Mouse (Mus musculus) embryonic facial prominence, embryonic 14.5 days (tissue): ENCODE results near the gene Cd3e. TPM values are rescaled to one million over a fixed set of nuclear protein-coding genes. Genes with fewer than 3 reads are reported as not detected.

Experiments
- ATAC-seq: fragments of 200-750 bp; cut with Nextera tagmentation; 2 replicates; pipeline ENCODE4 v1.8.0; 2017; ENCODE audit warnings: low read depth, moderate number of reproducible peaks, moderate TSS enrichment
- DNase-seq: peaks from one replicate; pipeline ENCODE4 v3.0.0-alpha.2; 2015; ENCODE audit warnings: low spot score
- H3K27ac ChIP-seq: fragments of 300-500 bp; sonication (generic); replicated peaks from 2 replicates; pipeline ENCODE4 v1.5.1; 2014; ENCODE audit warnings: low read depth, mild to moderate bottlenecking, low read length, moderate library complexity
- H3K27me3 ChIP-seq: fragments of 300-500 bp; sonication (generic); replicated peaks from 2 replicates; pipeline ENCODE4 v1.6.1; 2014; ENCODE audit warnings: low read length; ENCODE audit not compliant: control insufficient read depth, insufficient read depth
- H3K36me3 ChIP-seq: fragments of 300-500 bp; sonication (generic); 2 replicates; pipeline ENCODE4 v1.6.1; 2014; ENCODE audit warnings: low read length, mixed read lengths; ENCODE audit not compliant: control insufficient read depth, insufficient read depth
- H3K4me1 ChIP-seq: fragments of 300-500 bp; sonication (generic); 2 replicates; pipeline ENCODE4 v1.6.1; 2014; ENCODE audit warnings: antibody characterized with exemption, low read length; ENCODE audit not compliant: control insufficient read depth, insufficient read depth
- H3K4me2 ChIP-seq: fragments of 300-500 bp; sonication (generic); 2 replicates; pipeline ENCODE4 v1.6.1; 2014; ENCODE audit warnings: low read depth, mild to moderate bottlenecking, low read length, moderate library complexity, mixed read lengths
- H3K4me3 ChIP-seq: fragments of 300-500 bp; sonication (generic); 2 replicates; pipeline ENCODE4 v1.5.1; 2014; ENCODE audit warnings: low read depth, mild to moderate bottlenecking, low read length
- H3K9ac ChIP-seq: fragments of 300-500 bp; sonication (generic); 2 replicates; pipeline ENCODE4 v1.6.1; 2014; ENCODE audit warnings: low read depth, mild to moderate bottlenecking, low read length, moderate library complexity, mixed read lengths
- H3K9me3 ChIP-seq: fragments of 300-500 bp; sonication (generic); 2 replicates; pipeline ENCODE4 v1.6.1; 2016; ENCODE audit warnings: low read length; ENCODE audit not compliant: control insufficient read depth
- WGBS: fragments of 180-500 bp; shearing (Covaris S2); extraction: QIAGEN DNeasy Blood & Tissue Kit; methylation state at CpG from one replicate; pipeline ENCODE4 v1.1.7; 2014; 5-methylcytosine and 5-hydroxymethylcytosine counted together
- polyA plus RNA-seq: library from polyadenylated mRNA; unstranded; fragments of >200 nt; fragmentation: Nextera tagmentation; extraction: Ambion mirVana; gene quantifications from 2 replicates; pipeline ENCODE4 v1.2.1, GENCODE M21; 2014

Gene Cd3e
- polyA plus RNA-seq, 1 experiment from 2014 or later: 0.25 TPM

DNA sequence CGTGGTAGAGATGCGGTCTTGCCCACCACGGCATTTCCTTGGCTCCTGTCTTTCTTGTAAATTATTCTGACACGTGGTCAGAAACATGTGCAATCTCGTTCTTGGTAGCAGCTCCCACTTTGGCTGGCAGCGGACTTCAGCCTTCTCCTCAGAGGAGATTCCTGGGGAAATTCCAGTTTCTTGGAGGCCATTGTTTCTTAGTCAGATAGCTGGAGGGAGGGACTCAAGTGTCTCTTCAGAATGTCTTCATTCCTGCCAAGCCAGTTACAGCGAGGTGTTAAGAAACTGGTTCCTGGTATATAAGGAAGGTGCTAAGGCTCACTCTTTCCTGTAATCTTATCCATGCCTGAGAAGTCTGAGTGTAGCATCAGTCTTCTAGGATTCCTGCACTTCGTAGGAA, 17.9 kb upstream of the Cd3e start:
- H3K4me1 ChIP-seq: no peaks in the 10 kb centered on the region
- H3K4me3 ChIP-seq: no peak overlapping the region
- DNase-seq (peak; percentile 27), ATAC-seq (no peak)
- no peaks in the 10 kb centered on the region for H3K9me3 ChIP-seq
- 0 out of 2 replicates have a peak, but pooled peaks cover 3% of the 10 kb centered on the region for H3K27me3 ChIP-seq
- no peak overlapping the region for H3K27ac ChIP-seq
- no peaks in the 10 kb centered on the region for H3K36me3 ChIP-seq
- H3K9ac ChIP-seq: no peak overlapping the region
- WGBS: 74% methylated on average over 8 of the region's 8 CpGs
- H3K4me2 ChIP-seq: no peak overlapping the region

DNA sequence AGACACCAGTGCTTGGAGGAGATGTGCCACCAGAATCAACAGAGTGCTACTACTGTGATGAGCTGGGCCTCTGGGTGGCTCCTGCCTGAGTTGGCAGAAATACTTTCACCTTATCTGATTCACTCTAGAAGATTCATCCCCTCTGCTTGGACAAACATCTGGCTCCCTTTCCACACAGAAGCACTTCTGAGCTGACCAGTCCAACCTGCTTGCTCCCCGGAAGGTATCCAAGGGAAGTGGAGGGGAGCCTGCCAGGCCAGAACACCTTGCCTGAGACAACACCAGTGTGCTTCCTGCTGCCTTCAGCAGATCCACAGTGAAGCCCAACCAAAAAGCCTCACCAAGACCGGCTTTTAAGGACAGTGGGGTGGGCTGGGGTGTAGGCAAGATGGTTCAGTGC, 14.8 kb upstream of the Cd3e start:
- Histone ChIP-seq H3K9ac (no peak overlapping the region), H3K4me2 (no peak overlapping the region), H3K9me3 (no peaks in the 10 kb centered on the region), H3K4me3 (no peak overlapping the region), H3K27me3 (0 out of 2 replicates have a peak, but pooled peaks cover 3% of the 10 kb centered on the region), H3K36me3 (no peaks in the 10 kb centered on the region), H3K4me1 (no peaks in the 10 kb centered on the region), H3K27ac (no peak overlapping the region)
- ATAC-seq (no peak), DNase-seq (no peak)
- WGBS: 75% methylated on average over 2 of the region's 2 CpGs

DNA sequence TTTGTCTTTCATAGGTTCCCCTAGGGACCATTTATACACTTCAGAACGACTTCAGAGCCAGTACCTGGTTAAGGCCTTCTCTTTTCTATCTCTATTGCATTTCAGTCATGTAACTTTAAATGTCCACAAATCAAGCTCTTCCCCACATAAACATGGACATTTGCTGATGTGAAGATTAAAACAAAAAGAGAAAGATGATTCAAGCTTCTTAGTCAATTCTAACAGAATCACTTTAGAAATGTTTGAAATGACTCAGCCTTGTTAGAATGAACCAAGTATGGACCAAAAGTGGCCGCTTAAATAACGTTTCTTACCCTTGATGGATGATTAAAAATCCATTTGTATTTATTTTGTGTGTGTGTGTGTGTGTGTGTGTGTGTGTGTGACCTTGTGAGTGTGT, 14.2 kb upstream of the Cd3e start:
- DNase-seq (no peak), ATAC-seq (no peak)
- H3K27me3 ChIP-seq: 0 out of 2 replicates have a peak, but pooled peaks cover 3% of the 10 kb centered on the region
- no peaks in the 10 kb centered on the region for H3K36me3 ChIP-seq
- no peaks in the 10 kb centered on the region for H3K9me3 ChIP-seq
- no peaks in the 10 kb centered on the region for H3K4me1 ChIP-seq
- 57% methylated on average over 3 of the region's 3 CpGs for WGBS
- no peak overlapping the region for H3K4me2 ChIP-seq
- no peak overlapping the region for H3K27ac ChIP-seq
- H3K9ac ChIP-seq: no peak overlapping the region
- no peak overlapping the region for H3K4me3 ChIP-seq

DNA sequence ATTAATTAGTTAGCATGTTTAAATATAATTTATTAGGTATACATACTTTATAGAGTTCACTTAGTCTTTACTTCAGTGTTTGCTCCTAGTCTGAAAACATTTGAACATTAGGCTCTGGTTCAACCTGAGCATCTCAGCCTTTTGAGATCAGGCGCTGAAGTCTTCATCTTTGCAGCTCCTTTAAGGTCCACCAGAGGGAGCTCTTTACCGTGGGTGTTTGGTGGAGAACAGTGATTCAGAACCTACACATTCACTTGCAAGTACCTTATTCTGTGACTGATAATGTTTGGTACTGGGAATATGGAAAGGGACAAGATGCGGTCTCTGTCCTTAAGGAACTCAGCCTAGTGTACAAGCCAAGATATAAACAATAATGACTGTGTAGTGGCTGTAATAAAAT, 13.4 kb upstream of the Cd3e start:
- Histone ChIP-seq H3K27me3 (0 out of 2 replicates have a peak, but pooled peaks cover 2% of the 10 kb centered on the region), H3K9ac (no peak overlapping the region), H3K36me3 (no peaks in the 10 kb centered on the region), H3K4me1 (no peaks in the 10 kb centered on the region), H3K27ac (no peak overlapping the region), H3K9me3 (no peaks in the 10 kb centered on the region), H3K4me3 (no peak overlapping the region), H3K4me2 (no peak overlapping the region)
- ATAC-seq (no peak), DNase-seq (peak; percentile 70)
- WGBS: 5% methylated on average over 3 of the region's 3 CpGs

DNA sequence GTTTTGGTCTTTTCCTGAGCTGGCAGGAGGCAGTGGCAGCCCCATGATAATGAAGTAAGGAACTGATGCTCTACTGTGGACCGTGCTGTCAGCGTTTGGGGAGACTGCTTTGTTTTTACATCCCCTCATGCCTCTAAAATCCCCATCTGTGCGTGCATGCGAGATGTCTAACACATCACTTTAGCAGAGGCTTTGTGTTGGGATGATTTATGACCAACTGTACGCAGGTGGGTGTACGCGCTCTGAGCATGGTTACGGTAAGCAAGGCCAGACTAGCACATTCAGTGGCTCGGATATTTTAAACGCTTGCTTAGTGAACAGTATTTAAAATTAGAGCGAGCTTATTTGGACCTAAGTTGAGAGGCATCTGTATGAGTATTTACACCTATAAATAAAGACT, 8.6 kb upstream of the Cd3e start:
- Histone ChIP-seq H3K9ac (no peak overlapping the region), H3K4me1 (no peaks in the 10 kb centered on the region), H3K36me3 (no peaks in the 10 kb centered on the region), H3K27ac (no peak overlapping the region), H3K27me3 (no peaks in the 10 kb centered on the region), H3K4me2 (no peak overlapping the region), H3K4me3 (no peak overlapping the region), H3K9me3 (no peaks in the 10 kb centered on the region)
- ATAC-seq: no peak
- 85% methylated on average over 11 of the region's 11 CpGs for WGBS
- DNase-seq: no peak

DNA sequence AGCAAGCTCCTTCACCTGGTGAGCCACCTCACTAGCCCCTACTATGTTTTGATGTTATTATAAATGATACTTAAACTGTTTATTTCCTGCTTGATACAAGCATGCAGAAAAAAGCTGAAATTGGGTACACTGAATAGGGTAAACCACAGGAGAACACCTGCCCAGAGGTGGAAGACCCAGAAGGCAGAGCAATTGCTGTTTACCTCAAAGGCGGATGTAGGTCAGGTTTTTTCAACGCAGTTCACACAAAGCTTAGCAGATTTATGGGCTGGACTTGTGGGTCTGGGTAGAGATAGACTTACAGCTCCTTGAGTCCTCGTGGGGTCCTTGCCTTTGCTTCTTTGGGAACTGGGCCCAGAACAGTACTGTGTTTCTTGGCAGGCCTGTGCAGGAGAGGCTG, 6.4 kb upstream of the Cd3e start:
- no peak for ATAC-seq
- H3K9ac ChIP-seq: no peak overlapping the region
- no peak overlapping the region for H3K4me2 ChIP-seq
- DNase-seq: no peak
- no peaks in the 10 kb centered on the region for H3K36me3 ChIP-seq
- H3K27me3 ChIP-seq: no peaks in the 10 kb centered on the region
- no peak overlapping the region for H3K4me3 ChIP-seq
- no peak overlapping the region for H3K27ac ChIP-seq
- 73% methylated on average over 3 of the region's 3 CpGs for WGBS
- no peaks in the 10 kb centered on the region for H3K4me1 ChIP-seq
- H3K9me3 ChIP-seq: no peaks in the 10 kb centered on the region

DNA sequence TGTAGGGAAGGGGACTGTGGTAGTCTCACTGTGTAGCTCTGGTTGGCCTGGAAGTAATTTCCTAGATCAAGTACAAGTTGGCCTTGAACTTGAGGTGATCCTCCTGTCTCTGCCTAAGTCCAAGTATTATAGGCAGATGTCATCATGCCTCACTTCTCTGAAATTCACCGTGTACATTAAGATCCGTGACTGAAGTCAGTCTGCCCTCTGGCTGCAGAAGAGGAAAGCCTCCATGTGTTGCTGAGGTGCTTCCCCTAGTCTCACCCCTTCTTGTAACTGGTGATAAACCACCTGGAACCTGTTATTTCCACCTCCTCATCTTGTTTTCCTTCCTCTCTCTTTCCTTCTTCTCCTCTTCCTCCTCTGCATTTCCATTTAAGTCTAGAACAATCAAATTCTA, 5.5 kb upstream of the Cd3e start:
- Histone ChIP-seq H3K36me3 (no peaks in the 10 kb centered on the region), H3K27me3 (no peaks in the 10 kb centered on the region), H3K9ac (no peak overlapping the region), H3K4me2 (no peak overlapping the region), H3K27ac (no peak overlapping the region), H3K9me3 (no peaks in the 10 kb centered on the region), H3K4me3 (no peak overlapping the region), H3K4me1 (no peaks in the 10 kb centered on the region)
- 27% methylated on average over 2 of the region's 2 CpGs for WGBS
- DNase-seq: no peak
- ATAC-seq: no peak

DNA sequence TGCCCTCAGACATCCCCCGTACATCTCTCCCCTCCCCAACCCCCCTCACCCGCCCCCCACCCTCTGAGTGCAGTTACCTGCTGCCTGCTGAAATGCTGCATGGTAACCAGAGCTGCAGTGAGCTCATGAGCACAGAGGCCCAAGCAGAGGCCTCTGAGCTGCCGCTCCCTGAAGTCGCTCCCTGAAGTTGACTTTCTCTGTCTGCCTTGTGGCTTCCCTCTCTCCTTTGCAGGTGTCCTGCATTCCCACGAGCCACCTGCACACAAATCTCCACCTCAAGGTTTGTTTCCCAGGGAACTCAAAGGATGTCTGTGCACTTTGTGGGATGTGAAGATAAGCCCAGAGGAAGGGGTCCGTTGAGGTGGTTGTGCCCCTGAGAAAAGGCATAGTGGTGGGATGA, 1.9 kb upstream of the Cd3e start:
- H3K36me3 ChIP-seq: no peaks in the 10 kb centered on the region
- H3K4me2 ChIP-seq: no peak overlapping the region
- H3K9me3 ChIP-seq: no peaks in the 10 kb centered on the region
- no peak overlapping the region for H3K9ac ChIP-seq
- DNase-seq (no peak), ATAC-seq (no peak)
- 35% methylated on average over 6 of the region's 6 CpGs for WGBS
- H3K4me3 ChIP-seq: no peak overlapping the region
- no peaks in the 10 kb centered on the region for H3K27me3 ChIP-seq
- H3K4me1 ChIP-seq: no peaks in the 10 kb centered on the region
- no peak overlapping the region for H3K27ac ChIP-seq

DNA sequence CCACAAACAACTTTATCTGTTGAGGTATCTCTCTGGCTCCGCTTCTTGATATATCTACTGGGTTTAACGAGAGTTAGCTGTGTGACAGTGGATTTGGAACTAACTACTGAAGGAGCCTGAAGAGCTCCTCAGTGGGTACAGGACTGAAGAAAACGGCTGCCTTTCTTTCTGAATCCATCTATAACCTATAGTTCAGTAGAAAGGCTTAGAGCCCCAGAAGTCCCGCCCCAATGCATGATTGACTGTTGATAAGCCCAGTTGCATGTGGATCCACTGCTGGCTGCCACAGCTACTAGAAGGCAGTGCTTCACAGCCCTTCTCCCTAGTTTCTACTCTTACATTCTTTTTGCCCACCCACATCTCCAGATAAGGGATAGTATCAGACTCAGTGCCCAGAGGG, 1.0 kb upstream of the Cd3e start:
- no peaks in the 10 kb centered on the region for H3K27me3 ChIP-seq
- WGBS: 74% methylated on average over 4 of the region's 4 CpGs
- no peak for DNase-seq

More for the DNA sequence above, 1.0 kb upstream of the Cd3e start:
- no peaks in the 10 kb centered on the region for H3K36me3 ChIP-seq
- no peak overlapping the region for H3K4me3 ChIP-seq
- H3K9ac ChIP-seq: no peak overlapping the region
- H3K4me2 ChIP-seq: no peak overlapping the region
- H3K27ac ChIP-seq: no peak overlapping the region
- no peaks in the 10 kb centered on the region for H3K4me1 ChIP-seq
- no peak for ATAC-seq
- H3K9me3 ChIP-seq: no peaks in the 10 kb centered on the region
